Mouse (Mus musculus): Measurements from ENCODE around the gene Ugt2b35. TPM values are rescaled to one million over a fixed set of nuclear protein-coding genes. Genes with fewer than 3 reads are reported as not detected.

Gene Ugt2b35
- polyA plus RNA-seq (2015; fragmentation: Illumina TruSeq; extraction: RNeasy Lipid Tissue Mini Kit (QIAGEN cat#74804); ENCODE audit: low read depth, low replicate concordance): not detected

DNA sequence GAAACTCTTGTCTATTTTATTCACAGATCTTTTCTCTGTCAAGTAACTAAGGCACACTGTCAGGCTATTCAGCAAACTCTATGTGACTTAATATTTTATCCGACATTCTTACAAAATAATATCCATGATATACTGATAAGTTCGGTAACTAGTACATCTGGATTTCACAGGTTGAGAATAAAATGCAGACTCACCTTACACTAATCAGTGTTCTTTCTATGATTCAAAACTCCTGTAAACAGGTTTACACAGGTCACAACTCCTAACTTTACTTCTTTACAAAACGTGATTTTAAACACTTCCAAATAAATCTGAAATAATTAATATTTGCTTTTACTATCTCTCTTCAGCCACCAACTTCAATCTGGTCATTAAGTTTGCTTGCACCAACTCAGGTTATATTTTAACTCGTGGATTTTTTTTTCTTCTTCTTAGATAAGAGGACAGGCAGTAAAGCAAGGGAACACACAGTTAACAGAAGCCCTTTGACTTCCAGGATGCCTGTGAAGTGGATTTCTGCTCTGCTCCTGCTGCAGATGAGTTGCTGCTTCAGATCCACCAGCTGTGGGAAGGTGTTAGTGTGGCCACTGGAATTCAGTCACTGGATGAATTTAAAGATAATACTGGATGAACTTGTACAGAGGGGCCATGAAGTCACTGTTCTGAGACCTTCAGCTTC, at the start of gene Ugt2b35:
TSS of gene Ugt2b35 (plus strand) at position 466 of the 679 bp plus-strand sequence.

Other genes starting within 250 kb of the Ugt2b35 start
- 58.6 TPM for gene Ythdc1, start 196.6 kb upstream of the Ugt2b35 start, polyA plus RNA-seq (2015; fragmentation: Illumina TruSeq; extraction: RNeasy Lipid Tissue Mini Kit (QIAGEN cat#74804); ENCODE audit: low read depth, low replicate concordance)
- not detected for gene Ugt2b34, start 93.9 kb upstream of the Ugt2b35 start, polyA plus RNA-seq (2015; fragmentation: Illumina TruSeq; extraction: RNeasy Lipid Tissue Mini Kit (QIAGEN cat#74804); ENCODE audit: low read depth, low replicate concordance)
- not detected for gene Ugt2b1, start 74.3 kb upstream of the Ugt2b35 start, polyA plus RNA-seq (2015; fragmentation: Illumina TruSeq; extraction: RNeasy Lipid Tissue Mini Kit (QIAGEN cat#74804); ENCODE audit: low read depth, low replicate concordance)
- not detected for gene Ugt2b36, start 91.7 kb downstream of the Ugt2b35 start, polyA plus RNA-seq (2015; fragmentation: Illumina TruSeq; extraction: RNeasy Lipid Tissue Mini Kit (QIAGEN cat#74804); ENCODE audit: low read depth, low replicate concordance)
- not detected for gene Ugt2b5, start 139.5 kb downstream of the Ugt2b35 start, polyA plus RNA-seq (2015; fragmentation: Illumina TruSeq; extraction: RNeasy Lipid Tissue Mini Kit (QIAGEN cat#74804); ENCODE audit: low read depth, low replicate concordance)